Mouse (Mus musculus): ENCODE results near the gene Tmem126a. TPM values are rescaled to one million over a fixed set of nuclear protein-coding genes. Genes with fewer than 3 reads are reported as not detected.

Tmem126a gene
- total RNA-seq (2017) = 13.7 and 15.2 TPM in 2 replicates

DNA sequence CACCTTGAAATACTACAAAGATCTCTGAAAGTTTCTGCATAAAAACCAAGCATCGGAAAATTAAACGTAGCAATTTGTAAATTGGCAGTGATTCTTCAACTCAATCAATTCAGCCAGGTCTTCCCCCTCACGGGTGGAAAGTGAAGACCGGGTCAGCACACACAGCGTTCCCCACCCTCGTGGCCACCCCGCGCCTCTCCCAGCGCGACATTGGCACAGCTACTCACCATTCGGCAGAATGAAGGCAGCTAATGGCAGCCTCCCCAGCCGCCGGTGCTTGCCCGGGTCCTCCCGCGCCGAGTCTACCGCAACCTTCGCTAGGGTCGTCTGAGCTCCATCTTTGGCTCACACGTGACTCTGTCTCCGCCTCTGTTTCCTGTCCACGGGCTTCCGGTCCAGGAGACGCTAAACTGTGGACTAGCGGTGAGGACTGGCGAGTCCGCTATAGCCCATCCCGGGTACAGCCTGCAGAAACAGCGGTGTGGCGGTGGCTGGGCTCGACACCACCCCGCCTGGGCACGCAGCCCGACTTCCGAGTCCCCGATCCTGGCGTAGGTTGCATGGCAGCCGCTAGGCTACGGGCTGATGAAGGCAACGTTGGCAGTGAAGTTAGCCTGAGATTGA is at the start of gene Tmem126a:
Gene Tmem126a (minus strand): TSS at position 385 of the 624 bp plus-strand sequence.
- ATAC-seq (ENCODE audit: extremely low read depth, insufficient number of reproducible peaks, low FRiP score, poor library complexity, severe bottlenecking) = peak; percentile 93

DNA sequence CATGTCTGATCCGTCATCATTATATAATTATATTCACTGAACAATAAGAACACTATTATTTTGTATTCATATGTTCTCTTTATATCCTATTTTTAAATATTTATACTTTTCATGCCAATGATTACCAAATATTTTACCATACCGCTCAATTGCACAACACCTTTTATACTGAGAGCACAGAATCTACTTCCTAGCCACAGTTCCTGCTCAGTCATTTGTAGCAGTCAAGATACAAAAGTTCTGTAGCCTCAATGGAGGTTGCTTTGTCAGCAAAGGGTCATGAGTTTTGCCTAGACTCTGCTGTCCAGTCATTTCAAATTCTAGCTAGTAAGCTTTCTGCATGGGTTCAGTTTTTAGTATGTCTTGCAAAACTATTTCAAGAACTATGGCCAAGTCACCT is 25.6 kb upstream of the Tmem126a start:
- ATAC-seq (ENCODE audit: extremely low read depth, insufficient number of reproducible peaks, low FRiP score, poor library complexity, severe bottlenecking) = no peak

GRCm38 (mm10) chr7:90476313-90477245 is 19.6 kb upstream of the Tmem126a start, which contains the start of gene Dlg2:
Gene Dlg2, plus strand, starts transcription at chr7:90476672.
- ATAC-seq (ENCODE audit: extremely low read depth, insufficient number of reproducible peaks, low FRiP score, poor library complexity, severe bottlenecking) = no peak

DNA sequence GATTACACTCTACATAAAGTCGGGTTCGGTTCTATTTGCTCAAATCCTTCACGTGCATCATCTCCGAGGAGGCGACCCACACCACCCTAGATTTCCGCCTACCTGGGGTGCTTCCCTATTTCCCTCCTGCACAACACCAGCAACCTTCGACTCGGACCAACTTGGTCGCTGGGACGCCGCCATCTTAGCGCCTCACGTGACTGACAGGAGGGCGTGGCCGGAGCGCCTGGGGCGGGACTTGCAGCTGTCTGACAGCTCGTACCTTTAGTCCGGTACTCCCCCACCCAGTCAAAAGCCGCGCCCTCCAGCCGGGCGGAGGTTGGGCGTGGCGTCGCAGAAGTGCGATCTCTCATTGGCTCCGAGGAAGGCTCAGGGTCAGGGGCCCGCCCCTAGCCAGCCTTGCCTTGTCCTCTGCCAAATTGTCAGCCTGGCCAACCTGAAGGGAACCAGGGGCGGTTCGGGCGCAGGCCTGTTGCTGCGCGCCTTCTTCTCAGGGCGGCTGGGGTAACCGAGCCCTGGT is 18.8 kb upstream of the Tmem126a start, which contains the start of gene Tmem126b:
Gene Tmem126b (minus strand): TSS at position 209 of the 520 bp plus-strand sequence.
- ATAC-seq (ENCODE audit: extremely low read depth, insufficient number of reproducible peaks, low FRiP score, poor library complexity, severe bottlenecking) = peak; percentile 99

DNA sequence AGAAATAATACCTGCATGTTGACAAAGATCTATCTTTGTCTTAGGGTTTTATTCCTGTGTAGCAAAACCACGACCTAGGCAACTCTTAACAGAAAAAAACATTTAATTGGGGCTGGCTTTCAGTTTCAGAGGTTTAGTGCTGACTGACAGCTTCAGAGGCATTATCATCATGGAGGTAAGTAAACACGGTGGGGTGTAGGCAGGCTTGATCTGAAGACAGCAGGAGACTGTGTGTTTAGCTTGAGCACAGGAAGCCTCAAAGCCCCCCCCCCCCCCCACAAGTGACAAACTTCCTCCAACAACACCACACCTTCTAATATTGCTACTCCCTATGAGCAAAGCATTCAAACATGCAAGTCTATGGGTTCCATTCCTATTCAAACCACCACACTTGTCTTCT is 16.5 kb upstream of the Tmem126a start:
- no peak for ATAC-seq (ENCODE audit: extremely low read depth, insufficient number of reproducible peaks, low FRiP score, poor library complexity, severe bottlenecking)

GRCm38 (mm10) chr7:90461441-90461840 is 4.4 kb upstream of the Tmem126a start:
- ATAC-seq (ENCODE audit: extremely low read depth, insufficient number of reproducible peaks, low FRiP score, poor library complexity, severe bottlenecking) = no peak

GRCm38 (mm10) chr7:90460930-90461329 is 3.9 kb upstream of the Tmem126a start:
- peak; percentile 63 for ATAC-seq (ENCODE audit: extremely low read depth, insufficient number of reproducible peaks, low FRiP score, poor library complexity, severe bottlenecking)

DNA sequence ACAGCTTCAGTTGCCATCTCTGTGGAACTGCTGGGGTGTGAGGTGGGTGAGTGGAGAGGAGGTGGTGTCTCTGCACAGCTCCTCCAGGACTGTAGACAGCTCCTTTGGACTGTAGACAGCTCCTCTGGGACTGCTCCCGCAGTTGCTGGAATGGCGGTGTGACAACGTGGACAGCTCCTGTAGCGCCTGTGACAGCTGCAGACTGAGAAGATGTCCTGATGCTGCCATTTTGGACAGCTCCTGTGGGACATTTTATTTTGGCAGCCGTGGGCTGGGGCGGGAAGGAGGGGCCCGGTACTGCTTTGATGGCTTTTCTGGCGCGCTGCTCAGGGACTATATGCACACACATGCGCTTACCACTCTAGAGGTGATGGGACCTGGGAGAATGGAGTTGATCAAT is 3.3 kb upstream of the Tmem126a start:
- no peak for ATAC-seq (ENCODE audit: extremely low read depth, insufficient number of reproducible peaks, low FRiP score, poor library complexity, severe bottlenecking)

GRCm38 (mm10) chr7:90457517-90457916 is 488 bp upstream of the Tmem126a start:
- no peak for ATAC-seq (ENCODE audit: extremely low read depth, insufficient number of reproducible peaks, low FRiP score, poor library complexity, severe bottlenecking)

GRCm38 (mm10) chr7:90456149-90456844 is 732 bp downstream of the Tmem126a start:
- ATAC-seq (ENCODE audit: extremely low read depth, insufficient number of reproducible peaks, low FRiP score, poor library complexity, severe bottlenecking) = no peak

DNA sequence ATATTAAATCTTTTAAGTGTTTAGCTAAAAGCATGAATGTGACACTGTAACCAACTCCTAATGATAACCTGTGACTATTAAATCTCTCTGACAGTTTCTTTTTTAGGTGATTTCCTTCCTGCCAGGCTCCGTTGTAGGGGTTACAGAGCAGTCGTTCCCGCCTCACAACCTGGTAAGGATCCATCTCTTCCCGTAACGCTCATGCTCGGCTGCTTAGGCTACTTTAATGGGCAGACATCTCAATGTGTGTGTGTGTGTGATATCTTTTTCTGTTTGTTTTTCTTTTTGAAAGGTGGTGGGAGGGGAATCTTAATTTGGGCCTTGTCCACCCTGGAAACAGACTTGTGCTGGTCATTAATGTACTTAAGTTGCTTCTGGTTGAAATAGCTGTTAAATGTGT is 12.8 kb downstream of the Tmem126a start:
- ATAC-seq (ENCODE audit: extremely low read depth, insufficient number of reproducible peaks, low FRiP score, poor library complexity, severe bottlenecking) = no peak

DNA sequence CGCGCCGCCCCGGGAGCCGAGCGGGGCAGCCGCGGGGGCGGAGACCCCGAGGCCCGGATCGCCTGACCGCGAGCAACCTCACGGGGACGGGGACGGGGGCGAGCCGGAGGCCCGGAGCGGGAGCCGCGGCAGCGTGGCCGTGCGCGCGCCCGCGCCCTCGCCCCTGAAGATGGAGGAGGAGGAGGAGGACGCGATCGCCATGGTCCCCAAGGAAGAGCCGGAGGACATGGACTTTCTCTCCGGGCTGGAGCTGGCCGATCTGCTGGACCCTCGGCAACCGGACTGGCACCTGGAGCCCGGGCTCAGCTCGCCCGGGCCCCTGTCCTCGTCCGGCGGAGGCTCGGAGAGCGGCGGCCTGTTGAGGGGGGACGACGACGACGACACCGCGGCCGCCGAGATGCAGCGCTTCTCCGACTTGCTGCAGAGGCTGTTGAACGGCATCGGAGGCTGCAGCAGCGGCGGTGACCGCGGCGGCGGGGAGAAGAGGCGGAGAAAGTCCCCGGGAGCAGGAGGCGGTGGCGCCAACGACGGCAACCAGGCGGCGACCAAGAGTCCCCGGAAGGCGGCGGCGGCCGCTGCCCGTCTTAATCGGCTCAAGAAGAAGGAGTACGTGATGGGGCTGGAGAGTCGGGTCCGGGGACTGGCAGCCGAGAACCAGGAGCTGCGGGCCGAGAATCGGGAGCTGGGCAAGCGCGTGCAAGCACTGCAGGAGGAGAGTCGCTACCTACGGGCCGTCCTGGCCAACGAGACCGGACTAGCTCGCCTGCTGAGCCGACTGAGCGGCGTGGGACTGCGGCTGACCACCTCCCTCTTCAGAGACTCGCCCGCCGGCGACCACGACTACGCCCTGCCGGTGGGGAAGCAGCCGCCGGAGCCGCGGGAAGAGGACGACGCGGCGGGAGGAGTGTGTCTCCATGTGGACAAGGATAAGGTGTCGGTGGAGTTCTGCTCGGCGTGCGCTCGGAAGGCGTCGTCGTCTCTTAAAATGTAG is 13.6 kb downstream of the Tmem126a start:
- ATAC-seq (ENCODE audit: extremely low read depth, insufficient number of reproducible peaks, low FRiP score, poor library complexity, severe bottlenecking) = peak; percentile 52

DNA sequence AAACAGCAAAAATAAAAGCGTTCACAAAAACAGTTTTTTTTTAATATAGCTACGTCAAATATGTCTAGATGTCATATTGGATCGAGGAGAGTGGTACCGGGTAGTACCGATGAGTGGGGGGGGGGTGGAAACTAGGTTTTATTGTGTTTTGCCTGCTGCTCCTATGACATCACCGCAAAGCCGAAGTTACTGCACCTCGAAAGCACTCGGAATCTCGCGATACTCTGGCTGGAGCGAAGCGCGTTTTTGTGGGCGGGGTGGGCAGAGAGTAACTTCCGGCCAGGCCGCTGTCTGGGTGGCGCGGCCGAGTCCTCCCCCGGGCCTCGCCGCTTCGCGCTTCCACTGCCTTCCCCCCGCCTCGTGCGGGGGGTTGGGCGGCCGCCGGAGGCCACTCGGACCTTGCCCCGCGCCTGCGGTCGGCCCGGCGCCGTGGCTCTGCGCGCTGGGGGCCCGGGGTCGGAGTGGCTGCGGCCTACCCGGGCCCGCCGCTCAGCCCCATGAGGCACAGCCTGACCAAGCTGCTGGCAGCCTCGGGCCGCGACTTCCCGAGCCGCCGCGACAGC is 14.4 kb downstream of the Tmem126a start, which contains the start of gene Crebzf:
Gene Crebzf (plus strand): TSS at position 212 of the 563 bp plus-strand sequence.
- peak; percentile 95 for ATAC-seq (ENCODE audit: extremely low read depth, insufficient number of reproducible peaks, low FRiP score, poor library complexity, severe bottlenecking)

DNA sequence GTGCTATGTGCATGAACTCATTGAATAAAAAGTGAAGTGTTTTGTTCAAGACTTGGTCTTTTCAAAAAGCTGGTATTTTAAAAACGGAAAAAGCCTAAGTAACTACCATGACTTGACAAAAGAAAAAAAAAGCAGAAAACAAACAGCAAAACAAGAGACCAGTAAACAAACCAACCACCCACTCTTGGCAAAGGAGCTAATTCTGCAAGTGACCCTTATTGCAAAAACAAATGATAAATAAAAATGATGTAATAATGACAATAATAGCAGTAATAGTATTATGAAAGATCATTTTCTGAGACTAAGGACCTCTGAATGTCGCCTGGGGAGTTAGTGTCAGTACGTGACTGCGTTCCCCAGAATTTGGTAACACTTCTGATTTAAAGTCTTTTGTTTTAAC is 15.0 kb downstream of the Tmem126a start:
- no peak for ATAC-seq (ENCODE audit: extremely low read depth, insufficient number of reproducible peaks, low FRiP score, poor library complexity, severe bottlenecking)

- ATAC-seq (ENCODE audit: extremely low read depth, insufficient number of reproducible peaks, low FRiP score, poor library complexity, severe bottlenecking) = no peak
Observed at GRCm38 (mm10) chr7:90440044-90440443, 17.0 kb downstream of the Tmem126a start.

GRCm38 (mm10) chr7:90432221-90432620 is 24.8 kb downstream of the Tmem126a start:
- ATAC-seq (ENCODE audit: extremely low read depth, insufficient number of reproducible peaks, low FRiP score, poor library complexity, severe bottlenecking) = no peak

DNA sequence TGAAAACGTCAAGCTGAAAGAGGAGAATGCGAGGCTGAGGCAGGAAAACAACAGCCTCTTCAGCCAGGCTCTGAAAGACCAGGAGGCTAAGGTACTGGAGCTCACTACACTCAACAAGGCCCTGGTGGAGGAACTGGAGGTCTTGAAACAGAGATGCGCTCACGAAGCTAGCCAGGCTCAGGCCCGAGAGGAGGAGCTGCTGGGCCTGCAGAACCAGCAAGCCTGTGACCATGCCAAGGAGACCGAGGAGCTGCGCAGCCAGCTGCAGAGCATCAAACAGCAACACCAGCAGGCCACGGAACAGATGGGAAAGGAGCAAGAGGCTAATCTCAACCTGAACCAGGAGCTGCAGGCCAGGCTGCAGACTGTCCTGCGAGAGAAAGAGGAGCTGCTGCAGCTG is 30.0 kb downstream of the Tmem126a start:
- ATAC-seq (ENCODE audit: extremely low read depth, insufficient number of reproducible peaks, low FRiP score, poor library complexity, severe bottlenecking) = no peak
